Mouse (Mus musculus) hindbrain, embryonic 14.5 days (tissue): ENCODE measurements around the gene Nexmif. TPM values are rescaled to one million over a fixed set of nuclear protein-coding genes. Genes with fewer than 3 reads are reported as not detected.
A peak's percentile ranks its signal among the peaks of the same experiment; 100 is the strongest.
"Not testable (repeated sequence)": the region's sequence is repeated elsewhere in the genome, so short reads cannot be mapped to it uniquely, and the experiment has no call there.

Source experiments
- ATAC-seq: fragments of 200-750 bp; cut with Nextera tagmentation; 2 replicates; pipeline ENCODE4 v1.8.0; 2017; ENCODE audit warnings: moderate number of reproducible peaks, mild to moderate bottlenecking, moderate TSS enrichment, moderate library complexity; ENCODE audit not compliant: low FRiP score
- DNase-seq: peaks from one replicate; pipeline ENCODE4 v3.0.0-alpha.2; 2015; ENCODE audit warnings: low spot score
- H3K27ac ChIP-seq: fragments of 300-500 bp; sonication (generic); 2 replicates; pipeline ENCODE4 v1.5.1; 2014; ENCODE audit warnings: mild to moderate bottlenecking, moderate library complexity
- H3K27me3 ChIP-seq: fragments of 300-500 bp; sonication (generic); 2 replicates; pipeline ENCODE4 v1.6.1; 2014; ENCODE audit warnings: mild to moderate bottlenecking, low read length, mixed read lengths; ENCODE audit not compliant: control insufficient read depth, insufficient read depth
- H3K36me3 ChIP-seq: fragments of 300-500 bp; sonication (generic); replicated peaks from 2 replicates; pipeline ENCODE4 v1.6.1; 2014; ENCODE audit not compliant: control insufficient read depth, insufficient read depth
- H3K4me1 ChIP-seq: fragments of 300-500 bp; sonication (generic); replicated peaks from 2 replicates; pipeline ENCODE4 v1.6.1; 2014; ENCODE audit warnings: antibody characterized with exemption, low read length, mixed read lengths; ENCODE audit not compliant: control insufficient read depth, insufficient read depth
- H3K4me2 ChIP-seq: fragments of 300-500 bp; sonication (generic); replicated peaks from 2 replicates; pipeline ENCODE4 v1.6.1; 2014; ENCODE audit warnings: mild to moderate bottlenecking, moderate library complexity
- H3K4me3 ChIP-seq: fragments of 300-500 bp; sonication (generic); replicated peaks from 2 replicates; pipeline ENCODE4 v1.5.1; 2014; ENCODE audit warnings: mild to moderate bottlenecking, low read length
- H3K9ac ChIP-seq: fragments of 300-500 bp; sonication (generic); 2 replicates; pipeline ENCODE4 v1.6.1; 2014
- H3K9me3 ChIP-seq: fragments of 300-500 bp; sonication (generic); 2 replicates; pipeline ENCODE4 v1.6.1; 2016; ENCODE audit warnings: low read length; ENCODE audit not compliant: control insufficient read depth
- WGBS: fragments of 180-500 bp; shearing (Covaris S2); extraction: QIAGEN DNeasy Blood & Tissue Kit; methylation state at CpG from one replicate; pipeline ENCODE4 v1.1.7; 2014; 5-methylcytosine and 5-hydroxymethylcytosine counted together
- microRNA counts: library from miRNA; unstranded; fragments of <30 nt; microRNA quantifications from one replicate; lab custom pipeline; 2016
- microRNA-seq: library from miRNA; unstranded; fragments of <30 nt; microRNA quantifications from one replicate; pipeline ENCODE4, GENCODE M21; 2016
- polyA plus RNA-seq: library from polyadenylated mRNA; unstranded; fragments of >200 nt; fragmentation: Nextera tagmentation; extraction: Ambion mirVana; gene quantifications from 2 replicates; pipeline ENCODE4 v1.2.1, GENCODE M21; 2014

The Nexmif gene
- polyA plus RNA-seq, 1 experiment from 2014 or later, result 16.2 TPM

- WGBS, result 75% methylated on average over 5 of the region's 5 CpGs
- not testable (repeated sequence) for H3K27ac ChIP-seq, ATAC-seq, H3K4me1 ChIP-seq, H3K9ac ChIP-seq, H3K4me2 ChIP-seq, H3K36me3 ChIP-seq, H3K4me3 ChIP-seq, H3K27me3 ChIP-seq, DNase-seq, H3K9me3 ChIP-seq
These were observed 85.7 kb downstream of the Nexmif start for GRCm38 (mm10) chrX:104115266-104115665.

DNA sequence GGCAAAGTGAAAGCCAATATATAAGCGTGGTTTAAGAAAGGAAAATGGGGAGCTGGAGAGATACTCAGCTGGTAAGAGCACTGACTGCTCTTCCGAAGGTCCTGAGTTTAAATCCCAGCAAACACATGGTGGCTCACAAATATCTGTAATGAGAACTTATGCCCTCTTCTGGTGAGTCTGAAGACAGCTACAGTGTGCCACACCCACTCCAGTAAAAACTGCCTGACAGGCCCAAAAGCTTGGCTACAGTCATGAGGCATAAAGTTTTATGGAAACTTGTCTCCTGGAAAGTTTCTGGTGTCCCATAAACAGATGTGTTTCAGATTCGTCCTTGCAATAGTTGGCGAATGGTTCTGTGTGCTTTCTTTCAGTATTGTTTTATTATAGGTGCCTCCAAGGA, 86.4 kb downstream of the Nexmif start:
- DNase-seq, result no peak
- WGBS, result 74% methylated on average over 4 of the region's 4 CpGs
- H3K27ac ChIP-seq, result no peak overlapping the region

DNA sequence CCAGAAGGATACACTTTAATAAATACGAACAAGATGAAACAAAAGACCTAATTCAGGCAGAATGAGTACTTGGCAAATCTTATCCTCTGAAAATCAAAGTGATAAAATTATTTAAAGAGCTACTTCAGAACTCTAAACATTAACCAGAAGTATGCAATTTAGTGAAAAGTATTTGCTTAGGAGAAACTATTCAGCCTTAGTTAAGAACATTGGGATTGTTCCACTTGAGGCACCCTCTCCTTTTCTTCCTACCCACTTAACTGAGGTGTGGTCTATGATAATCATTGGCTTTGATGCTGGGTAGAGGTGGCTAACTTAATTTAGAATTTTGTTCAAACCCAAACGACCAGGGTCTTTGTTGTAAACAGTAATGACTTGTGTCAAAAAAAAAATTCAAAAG, 146.1 kb downstream of the Nexmif start:
- no peak overlapping the region for H3K4me3 ChIP-seq
- ATAC-seq (no peak), DNase-seq (no peak)
- no peaks in the 10 kb centered on the region for H3K9me3 ChIP-seq
- H3K27me3 ChIP-seq, result 0 out of 2 replicates have a peak, but pooled peaks cover 6% of the 10 kb centered on the region
- no peaks in the 10 kb centered on the region for H3K4me1 ChIP-seq
- WGBS, result 74% methylated on average over 2 of the region's 2 CpGs
- no peak overlapping the region for H3K9ac ChIP-seq
- H3K27ac ChIP-seq, result no peak overlapping the region
- no peaks in the 10 kb centered on the region for H3K36me3 ChIP-seq
- H3K4me2 ChIP-seq, result no peak overlapping the region

More for the DNA sequence above, 86.4 kb downstream of the Nexmif start:
- no peak overlapping the region for H3K4me3 ChIP-seq
- H3K4me2 ChIP-seq, result no peak overlapping the region
- no peaks in the 10 kb centered on the region for H3K36me3 ChIP-seq
- no peak overlapping the region for H3K9ac ChIP-seq
- H3K9me3 ChIP-seq, result no peaks in the 10 kb centered on the region
- no peaks in the 10 kb centered on the region for H3K4me1 ChIP-seq
- no peak for ATAC-seq
- H3K27me3 ChIP-seq, result 0 out of 2 replicates have a peak, but pooled peaks cover 7% of the 10 kb centered on the region

DNA sequence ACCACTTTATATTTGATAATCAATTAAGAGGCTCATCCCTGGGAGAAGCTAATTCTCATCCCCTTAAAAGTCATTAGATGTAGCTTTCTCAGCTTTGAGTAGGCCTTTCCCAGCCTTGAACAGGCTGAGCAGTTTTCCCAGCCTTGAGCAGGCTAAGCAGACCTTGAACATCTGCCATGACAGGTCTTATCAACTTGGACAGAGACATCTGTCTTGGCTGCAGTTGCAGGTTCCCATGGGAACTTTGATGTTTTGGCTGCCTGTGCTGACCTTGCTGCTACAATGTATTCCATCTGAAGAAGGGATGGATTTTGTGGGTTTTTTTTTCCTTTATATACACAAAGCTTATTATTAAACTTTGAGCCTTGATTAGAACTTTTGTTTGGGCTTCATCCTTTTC, 160.7 kb downstream of the Nexmif start:
- H3K4me3 ChIP-seq, result no peak overlapping the region
- no peak overlapping the region for H3K9ac ChIP-seq
- no peak for DNase-seq
- no peak overlapping the region for H3K27ac ChIP-seq
- no peak for ATAC-seq
- H3K27me3 ChIP-seq, result peaks cover 55% of the 10 kb centered on the region
- H3K4me1 ChIP-seq, result no peaks in the 10 kb centered on the region
- no peak overlapping the region for H3K4me2 ChIP-seq
- H3K36me3 ChIP-seq, result no peaks in the 10 kb centered on the region
- H3K9me3 ChIP-seq, result no peaks in the 10 kb centered on the region

DNA sequence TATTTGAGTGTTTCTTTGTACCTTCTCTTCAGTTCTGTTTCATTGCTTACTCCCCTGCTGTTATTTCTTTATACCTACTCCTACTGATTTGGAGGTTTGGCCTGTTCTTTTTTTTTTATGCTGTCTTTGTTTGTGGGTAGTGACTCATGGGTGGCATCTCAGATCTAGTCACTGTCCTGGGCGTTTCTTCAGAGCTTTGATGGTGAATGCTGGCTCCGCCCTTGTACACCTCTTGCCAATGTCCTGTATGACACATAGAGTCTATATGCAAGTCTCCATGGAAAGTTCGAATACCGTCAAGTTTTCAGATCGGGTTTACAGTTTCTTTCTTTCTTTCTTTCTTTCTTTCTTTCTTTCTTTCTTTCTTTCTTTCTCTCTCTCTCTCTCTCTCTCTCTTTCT, 167.1 kb downstream of the Nexmif start:
- H3K36me3 ChIP-seq, result no peaks in the 10 kb centered on the region
- 79% methylated on average over 5 of the region's 5 CpGs for WGBS

DNA sequence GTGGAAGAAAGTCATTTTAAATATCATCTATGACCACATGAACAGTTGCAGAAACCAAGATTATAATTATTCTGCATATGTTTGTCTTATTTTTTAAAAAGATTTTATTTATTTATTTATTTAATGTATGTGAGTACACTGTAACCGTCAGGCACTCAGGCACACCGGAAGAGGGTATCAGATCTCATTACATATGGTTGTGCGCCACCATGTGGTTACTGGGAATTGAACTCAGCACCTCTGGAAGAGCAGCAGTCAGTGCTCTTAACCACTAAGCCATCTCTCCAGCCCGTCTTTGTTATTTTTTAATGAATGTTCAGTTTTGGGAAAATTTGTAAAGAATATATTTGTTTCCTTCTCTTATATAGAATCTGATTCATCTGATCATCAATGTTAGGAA, 168.2 kb downstream of the Nexmif start:
- H3K9me3 ChIP-seq, result no peaks in the 10 kb centered on the region
- H3K36me3 ChIP-seq, result no peaks in the 10 kb centered on the region
- H3K9ac ChIP-seq, result no peak overlapping the region
- H3K27ac ChIP-seq, result no peak overlapping the region
- 58% methylated on average over 4 of the region's 4 CpGs for WGBS
- DNase-seq (no peak), ATAC-seq (no peak)
- no peaks in the 10 kb centered on the region for H3K4me1 ChIP-seq
- peaks cover 43% of the 10 kb centered on the region for H3K27me3 ChIP-seq
- H3K4me3 ChIP-seq, result no peak overlapping the region
- no peak overlapping the region for H3K4me2 ChIP-seq

More for the DNA sequence above, 167.1 kb downstream of the Nexmif start:
- ATAC-seq (no peak), DNase-seq (no peak)
- no peaks in the 10 kb centered on the region for H3K4me1 ChIP-seq
- no peaks in the 10 kb centered on the region for H3K9me3 ChIP-seq
- no peak overlapping the region for H3K4me2 ChIP-seq
- H3K27me3 ChIP-seq, result peaks cover 40% of the 10 kb centered on the region
- H3K4me3 ChIP-seq, result no peak overlapping the region
- H3K27ac ChIP-seq, result no peak overlapping the region
- no peak overlapping the region for H3K9ac ChIP-seq

MicroRNA genes within 50 kb of the gene (microRNA counts, 519-probe panel; counts per million panel counts)
- 3,907 counts per million, percentile 26 among the panel's probes with 10 or more counts for microRNA mmu-miR-672 (lab: Ali Mortazavi, UCI)

Small RNAs within 50 kb of the gene (microRNA-seq; reads per million reads assigned to microRNA genes)
- gene Gm24993 (not detected), gene Mir672 (270 reads per million, percentile 63 among the genes with 10 or more reads in this experiment)

Other genes starting within 250 kb of the Nexmif start
- gene Rlim, start 219.9 kb downstream of the Nexmif start, polyA plus RNA-seq, result 28.8 and 32.2 TPM in 2 replicates
- 10.5 and 11.3 TPM in 2 replicates for gene Abcb7, start 212.7 kb upstream of the Nexmif start, polyA plus RNA-seq